Mouse (Mus musculus) mesoderm, embryonic 11.5 days (tissue): ENCODE data around the gene Atp13a3.
"Not testable (repeated sequence)": the region's sequence is repeated elsewhere in the genome, so short reads cannot be mapped to it uniquely, and the experiment has no call there.

Source experiments
- DNase-seq: peaks from one replicate; pipeline ENCODE4 v3.0.0-alpha.2; 2012; ENCODE audit warnings: low read depth, low spot score

Gene Atp13a3

DNA sequence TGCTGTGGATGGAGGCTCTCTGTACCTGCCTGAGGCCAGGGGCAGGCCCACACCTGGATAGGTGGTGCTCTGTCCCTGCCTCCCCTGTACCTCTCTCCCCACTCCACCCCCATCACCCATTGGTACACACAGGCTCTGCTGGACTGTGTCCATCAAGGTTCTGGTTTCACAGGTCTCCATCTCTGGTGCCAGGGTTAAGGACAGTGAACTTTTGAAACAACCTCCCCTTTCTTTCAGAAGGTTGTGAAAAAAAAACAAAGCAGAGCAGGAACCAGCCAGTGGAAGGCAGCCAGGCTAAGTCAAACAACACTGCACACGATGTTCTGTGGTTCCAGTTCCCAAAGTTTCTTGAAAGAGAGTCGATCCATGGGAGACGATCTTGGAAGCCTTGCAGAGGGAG, 6.9 kb upstream of the Atp13a3 start:
- DNase-seq, result no peak

DNA sequence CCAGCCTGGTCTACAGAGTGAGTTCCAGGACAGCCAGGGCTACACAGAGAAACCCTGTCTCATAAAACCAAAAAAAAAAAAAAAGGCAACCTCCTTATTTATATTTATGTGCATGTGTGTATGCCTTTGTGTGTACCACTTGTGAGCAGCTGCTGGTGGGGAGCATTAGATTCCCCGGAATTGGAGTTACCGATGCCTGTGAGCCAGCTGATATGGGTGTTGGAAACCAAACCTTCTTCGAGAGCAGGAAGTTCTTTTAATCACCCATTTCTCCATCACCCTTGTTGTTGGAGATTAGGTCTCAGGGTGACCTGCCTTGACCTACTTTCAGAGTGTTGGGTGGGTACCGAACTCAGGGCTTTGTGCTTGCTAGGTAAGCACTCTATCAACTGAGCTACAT, 5.1 kb upstream of the Atp13a3 start:
- no peak for DNase-seq

DNA sequence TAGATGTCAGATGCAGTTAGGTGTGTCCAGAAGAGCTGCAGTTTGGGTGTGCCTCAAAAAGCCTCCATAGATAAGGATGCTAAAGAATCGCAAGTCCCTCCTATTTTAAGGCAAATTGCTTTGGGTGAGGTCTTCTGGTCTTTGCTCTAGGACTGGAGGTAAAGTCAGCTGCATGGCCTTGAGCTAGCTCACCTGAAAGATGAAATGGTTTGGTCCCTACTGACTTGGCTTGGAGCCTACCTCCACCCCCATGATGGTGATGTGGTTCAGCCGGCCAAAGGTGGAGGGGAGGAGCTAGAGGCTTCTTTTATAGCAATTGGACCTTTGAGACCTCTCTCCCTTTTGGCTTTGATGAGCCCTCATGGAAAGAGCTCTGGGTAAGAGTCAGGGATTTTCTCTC, 1.7 kb upstream of the Atp13a3 start:
- no peak for DNase-seq

DNA sequence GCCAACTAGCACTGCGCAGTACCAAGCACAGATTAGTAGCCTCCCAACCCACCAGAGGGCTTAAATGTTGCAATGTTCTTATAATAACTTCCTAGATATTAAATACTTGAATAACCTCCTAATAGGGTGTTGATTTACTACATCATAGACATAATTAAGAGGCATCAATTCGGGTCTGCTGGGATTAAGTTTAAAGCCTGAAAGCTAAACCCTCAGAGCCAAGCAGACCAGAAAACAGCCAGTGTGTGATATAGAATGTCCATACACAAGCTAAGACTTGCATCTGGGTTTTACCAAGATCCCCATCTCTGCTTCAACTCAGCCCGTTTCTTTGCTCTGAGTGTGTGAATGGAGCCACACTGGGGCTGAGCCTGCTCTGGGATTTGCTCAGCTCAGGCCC, 2.2 kb downstream of the Atp13a3 start:
- no peak for DNase-seq

DNA sequence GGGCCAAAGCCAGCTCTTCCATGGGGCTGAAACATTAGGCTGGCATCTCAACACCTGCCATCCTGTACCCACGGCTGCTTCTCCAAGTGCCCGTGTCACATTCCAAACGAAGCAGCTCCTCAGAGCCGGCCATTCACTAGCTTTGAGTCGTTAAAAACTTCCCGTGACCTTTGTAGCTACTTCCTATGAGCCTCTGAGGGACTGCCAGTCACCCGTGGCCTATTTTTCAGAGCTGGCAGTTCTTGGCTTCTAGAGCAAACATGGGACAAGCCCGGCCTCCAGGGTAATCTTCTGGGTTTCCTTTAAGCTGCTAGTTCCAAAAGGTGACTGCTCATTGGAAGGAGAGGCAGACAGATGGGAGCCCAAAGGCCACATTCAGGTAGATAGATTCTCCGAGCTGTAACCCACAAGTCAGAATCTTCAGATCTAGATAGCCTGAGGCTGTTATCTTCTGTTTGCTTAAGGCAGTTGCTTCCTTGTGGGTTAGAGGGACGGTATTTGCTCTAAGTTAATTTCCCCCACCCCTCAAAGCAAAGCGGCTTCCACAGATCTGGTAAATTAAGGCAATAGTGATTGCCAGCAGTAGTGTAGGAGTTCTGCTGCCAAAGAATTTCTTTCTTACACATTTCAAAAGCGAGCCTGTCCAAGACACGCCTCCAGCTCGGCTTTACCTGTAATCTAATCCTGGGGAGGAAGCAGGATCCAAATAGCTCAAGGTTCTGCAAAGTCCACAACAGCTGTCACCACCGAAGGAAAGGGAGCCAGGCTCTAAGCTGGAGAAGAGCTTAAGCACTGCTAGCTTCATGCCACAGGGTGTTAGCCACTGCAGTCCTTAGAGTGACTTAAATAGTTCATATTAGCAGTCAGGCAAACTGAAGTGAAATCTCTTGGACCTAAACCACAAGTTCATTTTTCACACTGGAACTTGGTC, 8.4 kb downstream of the Atp13a3 start:
- DNase-seq, result peak; percentile 30

DNA sequence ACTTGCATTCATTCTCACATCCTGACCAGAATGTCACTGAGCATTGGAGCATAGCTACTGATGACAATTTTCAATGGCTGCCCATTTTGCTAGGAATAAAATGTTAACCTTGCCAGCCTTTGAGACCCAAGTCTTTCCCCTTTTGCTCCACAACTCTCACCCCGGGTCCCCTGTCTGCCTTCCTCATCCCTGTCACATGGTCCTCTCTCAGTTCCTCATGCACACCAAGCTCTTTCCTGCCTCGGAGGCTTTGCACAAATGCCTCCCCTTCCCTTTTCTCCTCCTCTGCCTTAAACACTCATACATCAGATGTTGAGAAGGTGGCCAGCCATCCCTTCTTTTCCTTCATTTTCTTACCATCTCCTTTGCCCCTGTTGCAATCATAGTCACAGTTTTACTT, 10.6 kb downstream of the Atp13a3 start:
- DNase-seq, result no peak

DNA sequence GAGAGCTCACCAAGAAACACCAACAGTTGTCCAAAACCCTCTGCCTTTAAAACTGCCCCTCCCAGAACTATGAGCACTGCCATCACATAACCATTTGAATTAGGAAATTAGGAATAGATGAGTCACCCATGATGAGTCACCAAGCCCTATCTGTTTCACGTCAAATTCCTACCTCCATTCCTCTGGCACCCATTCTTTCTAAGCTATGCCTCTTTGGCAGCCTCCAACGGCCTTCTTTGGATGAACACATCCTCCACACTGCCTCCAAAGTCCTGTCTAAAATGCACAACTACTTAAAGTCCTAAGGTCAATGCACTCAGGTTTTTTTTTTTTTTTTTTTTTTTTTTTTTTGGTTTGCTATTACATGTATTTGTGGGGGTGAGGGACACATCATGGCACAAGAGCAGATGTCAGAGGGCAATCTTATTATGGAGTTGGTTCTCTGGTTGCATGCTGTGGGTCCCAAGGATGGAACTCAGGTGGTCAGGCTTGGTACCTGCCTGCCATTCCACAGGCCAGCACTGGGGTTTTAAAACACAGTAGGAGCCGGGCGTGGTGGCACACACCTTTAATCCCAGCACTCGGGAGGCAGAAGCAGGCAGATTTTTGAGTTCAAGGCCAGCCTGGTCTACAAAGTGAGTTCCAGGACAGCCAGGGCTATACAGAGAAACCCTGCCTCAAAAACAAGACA, 15.0 kb downstream of the Atp13a3 start:
- DNase-seq, result no peak

DNA sequence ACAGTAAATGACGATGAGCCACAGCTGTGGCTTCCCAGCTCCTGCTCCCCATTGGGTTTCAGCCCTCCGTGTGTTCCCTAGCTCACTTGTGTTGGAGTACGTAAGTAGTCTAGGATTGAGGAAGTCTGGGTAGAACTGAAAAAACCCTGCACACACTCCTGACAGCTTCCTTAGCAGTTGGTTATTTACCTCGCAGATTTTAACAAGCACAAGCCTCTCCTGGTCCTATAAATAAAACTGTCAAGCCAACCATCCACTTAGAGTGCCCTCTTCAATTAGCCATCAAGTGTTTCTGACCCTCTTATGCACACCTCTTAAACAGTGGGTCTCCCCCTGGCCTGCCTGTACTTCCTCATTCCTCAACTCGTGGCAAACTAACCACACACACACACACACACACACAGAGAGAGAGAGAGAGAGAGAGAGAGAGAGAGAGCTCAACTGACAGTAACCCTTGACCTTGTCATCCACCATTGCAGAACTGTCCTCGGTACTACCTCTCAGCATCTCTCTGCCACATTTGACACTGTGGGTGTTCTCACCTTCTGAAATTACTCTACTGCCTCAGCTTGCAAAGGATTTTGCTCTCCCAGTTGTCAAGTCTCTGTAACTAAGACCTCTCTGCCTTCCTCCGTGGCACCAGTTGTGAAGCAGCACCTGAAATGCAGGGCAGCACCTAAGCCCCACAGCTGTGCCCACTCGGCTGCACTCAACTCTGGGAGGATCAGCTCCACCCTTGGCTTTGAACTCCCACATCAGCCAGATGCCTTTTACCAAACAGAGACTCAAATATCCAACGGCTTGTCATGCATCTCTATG, 15.7 kb downstream of the Atp13a3 start:
- DNase-seq, result no peak

DNA sequence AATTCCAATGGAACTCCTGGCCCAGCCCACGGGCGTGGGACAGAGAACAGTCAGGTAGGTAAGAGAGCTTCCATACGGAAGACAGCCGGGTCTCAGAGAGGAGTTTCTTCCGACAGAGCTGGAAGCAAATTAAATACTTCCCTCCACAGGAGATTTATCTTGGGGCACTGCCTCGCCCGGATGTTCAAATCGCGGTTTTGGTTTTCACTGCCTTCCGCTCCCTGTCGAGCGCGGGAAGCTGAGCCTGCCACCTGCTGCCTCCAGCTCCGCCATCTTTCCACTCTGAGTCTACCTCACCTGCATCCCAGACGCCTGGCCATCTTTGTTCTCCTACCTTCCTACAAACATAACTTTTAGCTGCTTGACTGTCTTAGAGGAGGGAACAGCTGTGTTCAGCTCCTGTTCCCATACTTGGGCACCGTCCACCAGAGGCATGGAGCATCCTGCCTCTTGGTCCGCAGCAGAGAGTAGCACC, 16.5 kb downstream of the Atp13a3 start:
- peak; percentile 49 for DNase-seq

DNA sequence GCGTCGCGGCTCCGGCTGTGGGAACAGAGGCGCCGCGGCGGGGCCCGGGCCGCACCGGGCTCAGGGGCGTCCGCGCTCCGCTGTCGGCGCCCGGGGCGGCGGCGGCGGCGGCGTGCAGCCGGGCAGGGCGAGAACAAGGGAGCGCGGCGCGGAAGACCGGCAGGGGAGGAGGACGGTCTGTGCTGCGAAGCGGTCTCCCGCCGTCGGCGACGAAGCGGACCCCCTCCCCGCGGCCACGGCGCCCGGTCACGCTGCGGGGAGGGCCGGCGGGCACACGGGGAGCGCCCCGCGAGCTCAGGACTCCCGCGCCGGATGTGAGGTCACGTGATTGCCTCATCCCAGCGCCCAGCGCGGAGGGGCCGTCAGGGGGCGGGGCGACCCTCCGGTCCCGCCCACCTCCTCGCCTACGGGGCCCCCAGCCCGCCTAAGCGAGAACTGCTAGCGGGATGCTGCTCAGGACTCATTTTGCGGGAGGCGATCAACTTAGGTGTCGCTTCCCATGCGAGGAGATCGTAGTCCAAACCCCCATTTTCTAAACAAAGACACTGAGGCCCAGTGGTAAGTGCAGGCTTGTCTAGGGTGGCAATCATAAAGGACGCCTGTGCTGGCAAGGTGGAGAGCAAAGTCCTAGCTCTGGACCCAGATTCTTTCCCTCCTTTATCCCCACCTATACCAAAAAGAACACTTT, 17.1 kb downstream of the Atp13a3 start:
- peak; percentile 93 for DNase-seq

DNA sequence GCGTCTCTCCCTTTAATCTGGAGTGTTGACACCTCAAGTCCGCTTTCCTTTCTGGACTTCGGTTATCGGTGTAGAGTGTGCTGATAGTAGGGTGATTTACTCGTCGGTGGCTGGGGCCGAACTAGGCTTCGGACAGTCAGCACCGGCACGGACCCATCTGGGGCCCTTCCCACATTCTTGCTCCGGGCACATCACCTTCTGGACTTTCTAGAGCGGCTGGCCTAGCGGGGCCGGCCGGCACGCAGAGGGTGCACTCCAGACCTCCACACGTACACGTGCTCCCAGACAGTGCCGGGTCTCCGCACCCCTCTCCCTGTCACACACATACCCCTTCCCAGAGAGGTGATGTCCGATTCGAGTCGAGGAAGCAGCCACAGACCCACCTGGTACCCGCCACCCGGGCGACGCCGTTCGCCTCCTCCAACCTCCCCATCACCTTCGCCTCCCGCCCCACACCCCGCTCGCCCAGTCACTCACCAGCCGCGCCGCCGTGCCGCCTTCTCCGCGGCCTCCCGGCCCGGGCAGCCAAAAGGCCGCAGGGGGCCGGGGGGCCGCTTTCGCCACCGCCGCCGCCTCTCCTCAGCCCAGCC, 17.8 kb downstream of the Atp13a3 start:
- peak; percentile 24 for DNase-seq

DNA sequence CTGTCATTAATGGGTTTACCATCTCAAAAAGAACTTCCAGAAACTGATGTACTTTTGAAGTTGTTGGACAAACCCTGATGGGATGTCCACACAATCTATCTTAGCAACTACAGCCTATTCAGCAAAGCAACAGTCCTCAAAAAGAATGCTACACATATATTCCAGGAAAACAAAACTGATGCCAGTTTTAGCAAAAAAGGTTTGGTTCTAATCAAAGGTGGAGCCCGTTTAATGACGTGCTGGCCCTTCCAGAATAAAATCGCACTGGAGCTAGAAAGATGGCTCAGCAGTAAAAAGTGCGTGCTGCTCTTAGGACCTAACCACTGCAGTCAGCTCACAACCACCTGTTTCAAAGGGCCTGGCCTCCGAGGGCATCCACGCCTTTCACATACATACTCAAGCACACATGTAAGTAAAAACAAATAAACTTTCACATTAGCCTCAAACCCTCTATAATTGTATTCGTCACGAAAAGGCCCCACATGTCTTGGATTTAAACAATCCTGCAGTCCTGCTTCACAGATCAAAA, 18.8 kb downstream of the Atp13a3 start:
- DNase-seq, result no peak

DNA sequence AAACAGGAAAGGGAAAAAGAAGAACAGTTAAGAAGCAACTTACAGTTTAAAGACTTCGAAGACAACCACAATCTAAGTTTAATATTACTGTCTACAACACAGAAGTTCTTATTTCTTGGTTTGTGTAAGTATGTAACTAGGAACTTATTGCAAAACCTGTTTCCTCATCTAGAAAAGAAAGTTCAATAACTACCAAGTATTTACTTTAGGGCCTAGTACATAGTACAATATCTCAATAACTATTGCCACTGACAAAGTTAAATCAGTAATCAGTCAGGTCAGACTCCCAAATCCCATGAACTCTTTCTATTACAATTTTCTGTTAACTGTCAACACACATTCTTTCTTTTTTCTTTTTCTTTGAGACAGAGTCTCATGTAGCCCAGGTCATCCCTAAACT, 20.2 kb downstream of the Atp13a3 start:
- DNase-seq, result no peak

DNA sequence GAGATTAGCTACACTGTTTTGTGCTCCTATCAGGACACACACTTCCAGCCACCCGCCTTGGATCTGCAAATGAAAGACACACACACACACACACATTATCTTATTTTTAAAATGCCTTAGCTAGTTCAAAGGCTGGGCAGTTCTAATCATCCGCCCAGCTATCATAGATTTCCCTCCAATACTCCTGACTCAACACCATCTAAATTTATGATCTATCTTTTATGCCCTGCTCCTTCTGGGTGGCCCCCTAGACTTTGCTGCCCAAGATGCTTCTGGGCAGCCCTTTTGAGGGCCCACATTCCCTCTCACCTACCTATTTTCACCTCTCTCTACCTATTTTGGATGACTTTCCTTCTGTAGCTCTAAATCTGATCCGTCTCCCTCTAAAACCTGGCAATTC, 29.5 kb downstream of the Atp13a3 start:
- DNase-seq, result no peak

DNA sequence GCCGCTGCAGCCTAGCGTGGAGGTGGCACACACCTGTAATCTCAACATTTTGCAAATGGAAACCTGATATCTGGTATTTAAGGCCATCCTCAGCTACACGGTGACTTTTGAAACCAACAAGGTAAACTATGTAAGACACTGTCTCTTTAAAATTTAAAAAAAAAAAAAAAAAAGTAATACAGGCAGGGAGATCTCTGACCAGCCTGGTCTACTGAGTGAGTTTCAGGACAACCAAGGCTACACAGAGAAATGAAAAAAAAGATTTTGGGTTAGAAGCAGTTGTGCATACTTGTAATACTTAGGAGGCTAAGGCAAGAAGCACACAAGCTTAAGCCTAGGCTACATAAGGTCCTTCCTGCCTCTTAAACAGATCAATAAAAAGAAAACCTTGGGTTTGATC, 30.8 kb downstream of the Atp13a3 start:
- DNase-seq, result no peak

DNA sequence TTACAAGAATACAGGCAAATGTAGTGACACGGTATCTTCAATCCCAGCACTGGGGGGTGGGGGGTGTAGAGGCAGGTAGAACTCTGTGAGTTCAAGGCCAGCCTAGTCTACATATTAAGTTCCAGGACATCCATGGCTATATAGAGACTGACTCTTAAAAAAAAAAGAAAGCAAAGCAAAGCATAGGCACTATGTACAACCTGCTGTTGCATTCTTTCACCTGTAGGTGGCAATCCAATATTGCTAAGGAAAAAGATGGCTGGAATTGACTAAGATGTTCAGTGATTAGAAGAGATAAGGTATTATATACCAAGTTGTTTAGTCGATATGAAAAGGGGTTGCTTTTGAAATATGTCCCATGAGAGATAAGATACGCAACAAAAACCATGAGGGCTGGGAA, 31.5 kb downstream of the Atp13a3 start:
- DNase-seq, result peak; percentile 63

DNA sequence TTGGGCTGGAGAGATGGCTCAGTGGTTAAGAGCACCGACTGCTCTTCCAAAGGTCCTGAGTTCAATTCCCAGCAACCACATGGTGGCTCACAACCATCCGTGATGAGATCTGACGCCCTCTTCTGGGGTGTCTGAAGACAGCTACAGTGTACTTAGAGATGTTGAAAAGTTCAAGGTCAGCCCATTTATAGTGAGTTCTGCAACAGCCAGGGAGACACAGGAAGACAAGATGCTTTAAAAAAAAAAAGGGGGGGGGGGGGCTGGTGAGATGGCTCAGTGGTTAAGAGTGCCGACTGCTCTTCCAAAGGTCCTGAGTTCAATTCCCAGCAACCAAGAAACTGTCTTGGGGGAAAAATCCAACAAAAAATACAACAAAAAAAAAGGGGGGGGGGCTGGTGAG, 32.5 kb downstream of the Atp13a3 start:
- DNase-seq, result not testable (repeated sequence)

DNA sequence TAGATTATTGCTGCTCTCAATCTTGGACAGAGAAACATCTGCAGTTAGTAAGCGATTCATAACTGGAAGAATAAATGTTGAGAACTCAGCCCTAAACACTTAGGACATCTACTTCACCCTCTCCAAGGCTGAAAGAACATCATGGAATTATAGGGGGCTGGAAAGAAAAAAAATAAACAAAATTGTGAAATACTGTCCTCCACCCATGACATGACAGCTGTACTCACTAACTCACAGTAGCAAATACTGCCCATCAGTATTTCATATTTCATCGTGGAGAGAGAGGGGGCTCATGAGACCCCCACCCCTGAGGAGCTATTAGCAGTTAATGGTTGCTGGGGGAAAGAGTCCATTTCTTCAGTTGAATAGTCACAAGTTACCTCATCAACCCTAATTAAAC, 38.4 kb downstream of the Atp13a3 start:
- no peak for DNase-seq

DNA sequence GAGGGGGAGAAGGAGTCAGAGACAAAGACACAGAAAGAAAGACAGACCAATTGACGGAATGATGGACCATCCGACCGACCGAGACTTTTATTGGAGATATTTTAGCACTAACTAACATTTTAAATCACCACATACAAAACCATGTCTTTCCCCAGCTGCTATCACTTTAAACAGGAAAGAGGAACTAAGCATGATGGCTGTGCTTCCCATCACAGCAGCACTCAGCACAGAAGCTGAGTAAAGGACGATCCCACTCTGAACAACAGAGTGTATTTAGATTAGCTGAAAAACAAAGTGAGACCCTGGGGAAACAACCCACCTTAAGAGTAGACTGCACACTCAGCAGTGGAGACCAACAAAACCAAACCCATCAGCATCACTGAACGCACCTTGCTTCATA, 41.2 kb downstream of the Atp13a3 start:
- no peak for DNase-seq

DNA sequence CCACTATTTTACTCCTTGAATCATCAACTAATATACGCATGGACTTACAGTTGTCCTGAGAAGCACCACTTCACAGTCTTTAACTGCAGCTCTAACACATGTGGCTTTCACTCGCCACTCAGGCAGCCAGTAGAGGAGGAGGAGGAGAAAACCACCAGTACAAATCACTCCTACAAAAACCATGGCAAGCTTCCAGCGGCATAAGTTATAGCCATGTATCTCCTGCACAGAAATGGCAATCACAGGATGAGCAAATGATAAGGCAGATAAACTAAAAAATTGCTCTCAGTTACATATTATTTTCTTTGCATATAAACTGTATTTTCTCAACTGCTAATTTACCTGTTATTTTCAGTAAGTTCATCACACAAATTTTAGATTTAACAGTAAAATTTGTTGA, 43.2 kb downstream of the Atp13a3 start:
- no peak for DNase-seq

DNA sequence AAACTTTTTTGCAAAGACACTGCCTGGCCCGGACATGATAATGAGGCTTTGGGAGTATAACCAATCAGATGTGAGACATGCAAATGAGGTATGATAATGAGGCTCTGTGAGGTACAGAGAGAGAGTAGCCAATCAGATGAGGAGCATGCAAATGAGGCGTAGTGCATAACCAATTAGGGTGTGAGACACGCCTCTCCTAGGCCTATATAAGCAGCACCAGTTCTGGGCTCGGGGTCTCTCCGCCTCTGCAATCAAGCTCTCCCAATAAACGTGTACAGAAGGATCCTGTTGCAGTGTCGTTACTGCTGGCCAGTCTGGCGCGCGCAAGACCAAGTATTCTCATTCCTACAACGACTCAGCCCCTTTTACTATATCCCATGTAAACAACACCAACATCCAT, 52.3 kb downstream of the Atp13a3 start:
- not testable (repeated sequence) for DNase-seq
